Mouse (Mus musculus) adipocyte (in vitro differentiated cells): ENCODE data around the gene Sept11.

Source experiments
- DNase-seq: peaks from one replicate; pipeline ENCODE4 v3.0.0-alpha.2; 2016; ENCODE audit warnings: low spot score

The Sept11 gene

GRCm38 (mm10) chr5:93095301-93095700 lies 2.1 kb downstream of the Sept11 start:
- no peak for DNase-seq

DNA sequence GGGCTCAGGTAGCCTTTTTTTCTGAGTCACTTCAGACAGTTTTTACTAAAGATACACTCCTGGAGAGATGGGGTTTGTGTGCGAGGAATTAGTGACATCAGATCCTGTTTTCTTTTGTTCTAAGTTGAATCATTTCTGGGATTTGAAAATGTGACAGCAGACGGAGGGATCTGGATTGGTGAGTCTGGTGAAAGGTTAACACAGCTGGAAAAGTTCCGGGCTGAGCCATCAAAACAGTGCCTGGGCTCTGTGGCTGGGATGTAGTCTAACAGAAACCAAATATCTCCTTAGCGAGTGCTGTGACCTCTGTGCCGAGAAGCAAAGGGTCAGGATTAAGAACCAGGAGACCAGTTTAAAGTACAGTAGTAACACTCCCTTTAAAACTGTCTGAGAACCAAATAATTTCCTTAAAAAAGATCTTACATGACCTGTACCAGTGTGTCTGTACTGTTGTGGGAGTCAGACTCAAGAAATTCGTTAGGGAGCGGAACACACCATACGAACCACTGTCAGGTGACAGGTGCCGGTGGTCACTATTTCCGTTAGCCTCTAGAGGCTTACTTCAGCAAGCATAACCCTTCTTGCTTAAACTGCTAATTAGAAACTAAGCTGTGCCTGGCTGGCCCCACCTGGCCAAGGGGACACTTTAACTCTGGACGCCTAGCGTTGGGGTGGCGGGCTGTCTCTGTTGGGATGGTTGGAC lies 4.1 kb downstream of the Sept11 start:
- peak; percentile 63 for DNase-seq

DNA sequence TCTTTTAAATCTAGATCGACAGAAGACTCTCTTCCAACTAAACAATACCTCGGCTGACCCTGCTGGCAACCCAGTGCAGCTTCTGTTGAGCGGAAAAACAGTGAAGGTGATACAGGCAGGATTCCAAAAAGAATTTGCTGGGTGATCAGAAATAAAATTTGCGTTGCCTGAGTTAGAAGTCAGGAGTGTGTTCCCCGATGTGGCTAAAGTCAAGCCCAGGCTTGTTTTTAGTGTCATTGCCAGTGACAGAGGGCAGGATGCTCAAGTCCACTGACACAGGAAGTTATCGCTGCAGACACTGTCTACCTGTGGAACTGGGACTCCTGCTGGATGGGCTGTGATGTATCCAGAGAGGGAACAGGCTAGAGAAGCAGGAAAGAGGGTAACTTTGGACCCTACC lies 5.0 kb downstream of the Sept11 start:
- no peak for DNase-seq

GRCm38 (mm10) chr5:93098811-93099210 lies 5.6 kb downstream of the Sept11 start:
- no peak for DNase-seq

DNA sequence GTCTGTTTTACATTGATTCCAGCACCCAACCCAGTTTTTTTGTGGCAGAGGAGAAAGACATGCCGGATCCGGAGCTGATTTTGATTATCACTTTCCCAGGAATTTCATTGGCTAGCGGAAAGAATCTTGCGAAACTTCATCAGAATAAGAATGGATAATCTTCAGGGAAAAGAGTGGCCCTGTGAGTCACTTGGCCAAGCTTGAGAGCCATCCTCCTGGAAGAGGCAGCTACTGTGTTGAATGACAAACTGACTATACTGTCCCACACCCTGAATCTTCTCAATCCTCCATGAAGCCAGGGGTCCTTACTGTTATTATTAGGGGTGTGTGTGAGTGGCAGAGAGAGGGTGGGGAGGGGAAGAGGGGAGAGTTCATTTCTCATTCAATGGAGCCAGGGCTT lies 7.7 kb downstream of the Sept11 start:
- no peak for DNase-seq

GRCm38 (mm10) chr5:93101371-93101791 lies 8.1 kb downstream of the Sept11 start:
- no peak for DNase-seq

DNA sequence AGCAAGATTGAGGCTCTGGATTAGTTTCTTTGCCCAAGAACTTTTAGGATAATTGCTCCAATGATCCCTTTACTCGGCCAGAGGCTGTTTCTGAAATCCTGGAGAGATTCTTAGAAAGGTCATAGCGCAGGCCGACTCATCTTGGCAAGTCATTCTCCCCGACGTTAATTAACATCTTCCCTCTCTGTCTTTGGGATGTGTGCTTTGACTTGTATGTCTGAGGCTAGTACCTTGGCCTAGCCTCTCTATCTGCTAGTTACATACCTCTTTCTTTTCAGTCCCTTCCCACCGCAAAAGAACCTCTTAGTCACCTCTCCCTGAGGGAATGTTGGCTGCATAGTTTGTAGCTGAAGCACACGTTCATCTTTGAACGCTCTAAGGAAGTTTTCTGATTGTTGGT lies 10.4 kb downstream of the Sept11 start:
- no peak for DNase-seq

DNA sequence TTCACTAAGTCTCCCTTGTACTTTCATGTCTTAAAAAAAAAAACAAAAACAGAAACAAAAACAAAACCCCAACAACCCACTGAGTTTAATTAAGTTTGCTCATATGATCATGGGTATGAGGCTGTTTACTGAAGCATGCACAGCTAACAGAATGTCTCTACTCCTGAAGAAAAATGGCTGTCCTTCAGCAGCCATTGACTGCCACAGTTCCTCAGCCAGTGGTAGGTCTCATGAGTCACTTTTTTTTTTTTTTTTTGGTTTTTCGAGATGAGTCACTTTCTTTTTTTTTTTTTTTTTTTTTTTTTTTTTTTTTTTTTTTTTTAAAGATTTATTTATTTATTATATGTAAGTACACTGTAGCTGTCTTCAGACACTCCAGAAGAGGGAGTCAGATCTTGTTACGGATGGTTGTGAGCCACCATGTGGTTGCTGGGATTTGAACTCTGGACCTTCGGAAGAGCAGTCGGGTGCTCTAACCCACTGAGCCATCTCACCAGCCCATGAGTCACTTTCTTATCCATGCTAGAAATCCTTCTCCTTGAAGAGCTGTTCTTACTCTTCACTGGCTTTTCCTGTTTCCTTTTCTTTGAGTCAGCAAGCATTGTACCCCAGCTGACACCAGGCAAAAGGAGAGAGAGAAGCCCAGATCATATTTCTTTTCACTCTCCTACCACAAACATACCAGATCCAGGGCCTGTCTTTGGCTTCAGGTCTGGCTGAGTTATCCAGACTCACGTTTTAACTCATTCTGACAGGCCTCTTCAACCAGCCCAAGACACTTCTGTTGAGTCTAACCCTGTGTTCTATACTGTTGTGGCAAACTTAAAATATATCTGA lies 12.0 kb downstream of the Sept11 start:
- DNase-seq: peak; percentile 50

DNA sequence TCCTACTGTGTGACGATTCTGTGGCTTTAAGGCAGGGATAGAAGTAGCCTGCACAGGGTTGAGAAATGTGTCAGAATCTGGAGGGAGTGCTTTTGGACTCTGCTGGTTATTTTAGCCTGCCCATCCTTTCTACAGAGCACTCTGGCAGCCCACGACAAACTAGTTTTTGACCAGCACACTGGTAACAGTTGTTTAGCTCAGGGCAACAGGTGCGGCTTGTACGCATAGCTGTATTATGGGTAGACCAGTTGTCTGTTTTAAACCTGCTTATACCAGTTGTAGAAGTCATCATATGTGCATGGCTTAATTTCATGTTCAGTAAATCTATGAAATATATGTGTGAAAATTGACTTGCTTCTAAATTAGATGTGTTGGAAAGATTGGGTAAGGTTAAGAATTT lies 12.8 kb downstream of the Sept11 start:
- no peak for DNase-seq

GRCm38 (mm10) chr5:93108703-93109102 lies 15.5 kb downstream of the Sept11 start:
- no peak for DNase-seq

GRCm38 (mm10) chr5:93109555-93109954 lies 16.3 kb downstream of the Sept11 start:
- no peak for DNase-seq

DNA sequence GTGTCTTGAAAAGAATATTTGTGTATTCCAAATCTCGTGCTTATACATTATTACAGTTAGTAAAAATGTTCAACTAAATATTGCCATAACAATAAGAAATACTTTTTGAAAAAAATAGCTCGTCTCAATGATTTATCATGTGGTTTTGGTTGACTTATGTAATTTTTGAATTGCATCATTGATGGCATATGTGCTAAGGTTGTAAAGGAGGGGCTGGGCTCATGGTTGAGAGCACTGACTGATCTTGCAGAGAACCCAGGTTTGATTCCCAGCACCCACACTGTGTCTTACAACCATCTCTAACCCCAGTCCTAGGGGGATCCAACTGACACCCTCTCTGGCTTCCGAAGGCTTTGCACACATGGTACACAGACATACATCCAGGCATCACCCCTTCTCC lies 19.1 kb downstream of the Sept11 start:
- no peak for DNase-seq

GRCm38 (mm10) chr5:93113517-93113916 lies 20.3 kb downstream of the Sept11 start:
- no peak for DNase-seq

GRCm38 (mm10) chr5:93114515-93114914 lies 21.3 kb downstream of the Sept11 start:
- DNase-seq: no peak

DNA sequence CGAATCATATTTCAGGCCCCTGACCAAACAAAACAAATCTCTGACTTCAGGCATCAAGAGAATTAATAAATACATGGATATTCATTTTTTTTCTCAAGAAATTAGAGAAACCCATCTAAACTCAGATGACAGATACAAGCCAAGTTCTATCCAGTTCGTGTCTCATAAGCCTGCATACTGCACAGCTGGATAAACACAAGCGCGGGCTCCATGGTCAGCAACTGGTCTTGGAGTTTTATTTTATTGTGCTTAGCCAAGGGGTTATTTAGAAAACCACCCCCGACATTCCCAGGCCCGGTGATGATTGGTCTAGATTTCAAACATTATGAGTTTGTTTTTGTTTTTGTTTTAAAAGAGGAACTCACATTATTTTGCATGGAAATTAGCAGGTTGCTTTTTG lies 21.8 kb downstream of the Sept11 start:
- DNase-seq: no peak

GRCm38 (mm10) chr5:93115854-93116253 lies 22.6 kb downstream of the Sept11 start:
- no peak for DNase-seq

GRCm38 (mm10) chr5:93117648-93118047 lies 24.4 kb downstream of the Sept11 start:
- no peak for DNase-seq

DNA sequence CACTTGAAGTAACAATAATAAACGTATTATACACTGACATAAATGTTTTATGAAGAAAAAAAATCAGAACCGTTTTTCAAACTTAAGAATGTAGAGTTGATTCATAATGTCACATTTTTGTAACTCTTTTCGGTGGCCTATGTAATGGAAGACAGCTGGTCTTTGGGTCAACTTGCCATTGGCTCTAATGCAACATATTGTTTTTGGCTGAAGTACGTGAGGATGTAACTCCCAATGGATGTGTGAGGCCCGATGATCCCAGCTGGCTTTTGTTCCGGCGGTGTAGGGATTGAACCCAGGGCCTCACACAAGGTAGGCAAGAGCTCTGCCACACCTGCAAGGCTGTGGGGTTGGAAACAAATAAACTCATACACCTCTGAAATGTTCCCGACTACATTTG lies 28.4 kb downstream of the Sept11 start:
- DNase-seq: no peak

DNA sequence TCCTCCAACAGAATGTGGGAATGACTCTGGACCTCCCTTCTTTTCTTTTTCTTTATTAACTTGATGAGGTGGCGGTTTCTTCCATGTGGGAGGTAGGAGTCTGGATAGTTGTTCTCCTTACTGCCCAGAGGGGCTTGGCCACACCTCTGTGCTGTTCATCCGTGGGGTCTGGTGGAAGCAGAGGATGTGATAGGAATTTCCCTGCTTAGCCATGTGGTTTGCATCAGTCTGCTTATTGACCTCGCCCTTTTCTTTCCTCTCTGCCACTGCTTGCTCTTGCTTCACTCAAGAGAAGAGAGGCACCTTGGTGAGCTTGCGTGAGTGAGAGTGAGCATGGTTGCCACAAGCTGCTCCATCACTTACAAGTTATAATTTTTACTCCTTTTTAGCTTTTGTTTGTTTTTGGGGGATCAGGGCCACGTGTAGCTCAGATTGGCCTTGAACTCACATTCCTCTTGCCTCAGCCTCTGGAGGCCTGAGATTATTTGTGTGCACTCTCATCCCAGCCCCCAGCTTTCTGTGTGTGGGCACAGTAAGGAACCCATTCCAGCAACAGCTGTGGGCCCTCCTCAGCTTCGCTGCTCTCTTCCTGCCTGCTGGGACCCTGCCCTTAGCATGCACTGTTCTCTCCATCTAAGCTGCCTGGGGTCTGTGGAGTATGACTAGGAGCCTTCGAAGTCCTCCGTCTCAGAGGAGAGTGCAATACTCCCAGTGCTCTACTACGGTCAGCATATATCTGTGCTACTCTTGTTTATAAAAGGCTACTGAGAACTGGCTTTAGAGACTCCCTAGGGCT lies 31.0 kb downstream of the Sept11 start:
- no peak for DNase-seq

- no peak for DNase-seq
These were observed 32.1 kb downstream of the Sept11 start for GRCm38 (mm10) chr5:93125325-93125724.

- no peak for DNase-seq
These were observed 33.1 kb downstream of the Sept11 start for GRCm38 (mm10) chr5:93126222-93126929.

DNA sequence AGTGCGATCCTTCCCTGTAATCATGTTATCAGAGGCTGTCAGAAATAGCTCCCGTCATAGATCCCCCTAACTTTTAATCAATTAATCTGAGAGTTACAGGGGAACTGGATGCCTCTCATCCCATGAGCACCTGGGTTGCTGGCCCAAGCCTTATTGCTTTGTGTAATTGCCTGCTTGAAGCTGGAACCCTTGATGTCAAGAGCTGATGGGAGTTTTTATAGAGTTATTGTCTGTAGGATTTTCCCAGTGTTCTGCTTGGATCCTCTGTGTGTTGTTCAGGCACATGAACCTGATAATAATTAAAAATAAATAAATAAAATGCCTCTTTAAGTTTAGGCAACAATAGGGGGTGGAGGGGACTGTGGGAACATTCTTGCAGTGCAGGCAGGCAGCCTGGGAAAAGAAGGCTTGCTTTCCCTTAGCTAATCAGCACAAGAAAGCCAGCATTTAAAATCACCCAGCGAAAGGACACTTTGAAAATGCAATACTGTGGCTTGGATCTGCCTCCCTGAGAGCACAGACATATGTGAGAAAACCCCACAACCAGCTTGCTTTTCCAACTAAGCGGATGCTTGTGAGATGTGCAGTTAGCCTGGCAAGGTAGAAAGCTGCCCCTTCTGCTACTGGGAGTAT lies 33.8 kb downstream of the Sept11 start:
- no peak for DNase-seq
